Mouse (Mus musculus) G1E (cell line): Measurements from ENCODE around the gene Runx2. TPM values are rescaled to one million over a fixed set of nuclear protein-coding genes. Genes with fewer than 3 reads are reported as not detected.

Source experiments
- ATAC-seq: 2 replicates; pipeline ENCODE4 v1.8.0; 2016; ENCODE audit warnings: mild to moderate bottlenecking; ENCODE audit not compliant: insufficient number of reproducible peaks, poor library complexity, low FRiP score, severe bottlenecking; ENCODE audit errors: extremely low read depth
- DNase-seq: peaks from one replicate; pipeline ENCODE4 v3.0.0; 2012; ENCODE audit warnings: low spot score
- H3K27me3 ChIP-seq: 2 replicates; pipeline ENCODE4 v1.6.1; 2012; ENCODE audit warnings: mild to moderate bottlenecking, low read length, inconsistent platforms; ENCODE audit not compliant: insufficient read depth
- H3K36me3 ChIP-seq: replicated peaks from 2 replicates; pipeline ENCODE3; 2012; ENCODE audit warnings: mild to moderate bottlenecking, inconsistent platforms
- H3K4me1 ChIP-seq: 2 replicates; pipeline ENCODE4 v1.6.1; 2012; ENCODE audit warnings: low read depth, low read length, inconsistent platforms, mixed read lengths; ENCODE audit not compliant: insufficient read depth
- H3K4me3 ChIP-seq: 2 replicates; pipeline ENCODE4 v1.5.1; 2012; ENCODE audit warnings: low read depth, mild to moderate bottlenecking, inconsistent platforms, low read length, moderate library complexity, mixed read lengths
- H3K9me3 ChIP-seq: replicated peaks from 2 replicates; pipeline ENCODE4 v1.6.1; 2012; ENCODE audit warnings: inconsistent platforms
- CTCF ChIP-seq: IDR thresholded peaks from 2 replicates; pipeline ENCODE4 v1.5.1; 2012; ENCODE audit warnings: low read depth, low read length, inconsistent platforms, mixed read lengths
- GATA1 ChIP-seq: IDR thresholded peaks from 2 replicates; pipeline ENCODE4 v1.6.1; 2012; ENCODE audit warnings: borderline replicate concordance, low read length, inconsistent platforms, mixed read lengths
- GATA2 ChIP-seq: IDR thresholded peaks from 2 replicates; pipeline ENCODE4 v1.6.1; 2012; ENCODE audit warnings: low read depth, low read length, inconsistent platforms, borderline replicate concordance
- POLR2AphosphoS5 ChIP-seq: IDR thresholded peaks from 2 replicates; pipeline ENCODE4 v1.6.1; 2012; ENCODE audit warnings: low read depth, low read length, inconsistent platforms; ENCODE audit not compliant: insufficient replicate concordance
- TAL1 ChIP-seq: conservative IDR thresholded peaks from 2 replicates; pipeline ENCODE4 v1.6.1; 2012; ENCODE audit warnings: low read depth, low read length, inconsistent platforms, mixed read lengths
- polyA plus RNA-seq: library from polyadenylated mRNA; stranded (reverse); fragments of >175 nt; gene quantifications from 2 replicates; pipeline ENCODE4 v1.2.3, GENCODE M21; 2012
- total RNA-seq, 2 experiments: library from RNA; stranded (forward) in 1 of 2; stranded (reverse) in 1 of 2; fragments of 200-1000 nt in 1 of 2; fragments of >200 nt in 1 of 2; fragmentation: Nextera tagmentation in 1 of 2; gene quantifications; 2 replicates each; pipeline ENCODE4 v1.2.3; 2014 to 2017

Gene Runx2
- total and polyA plus RNA-seq, 3 experiments, result 0.05 to 2.0 (median 0.05) TPM

DNA sequence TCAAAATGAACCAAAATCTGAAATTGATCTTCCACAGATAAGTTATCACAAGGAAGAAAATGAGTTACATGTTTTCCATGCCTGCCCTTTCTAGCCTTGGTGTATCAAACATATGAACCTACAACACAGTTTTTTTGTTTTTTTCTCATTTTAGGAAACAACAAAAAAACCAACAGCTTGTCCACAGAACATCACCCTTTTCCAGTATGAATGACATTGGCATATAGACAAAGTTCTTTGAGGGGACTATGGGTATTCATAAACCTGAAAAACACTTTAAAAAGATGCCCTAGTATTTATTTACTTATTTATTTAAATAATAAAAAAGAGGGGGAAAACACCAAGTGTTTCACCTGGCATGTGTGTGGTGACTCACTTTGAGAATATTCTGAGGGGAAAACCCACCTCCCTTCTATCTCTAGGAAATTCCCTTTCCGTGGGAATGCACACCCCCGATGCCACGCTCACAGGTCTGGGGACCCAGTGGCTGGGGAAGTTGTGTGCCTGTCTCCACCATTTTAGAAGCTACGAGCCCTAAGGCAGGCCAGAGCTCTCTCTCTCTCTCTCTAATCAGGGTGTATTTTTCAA is 249.9 kb downstream of the Runx2 start:
- Histone ChIP-seq H3K4me1 (no peaks in the 10 kb centered on the region), H3K36me3 (no peaks in the 10 kb centered on the region), H3K27me3 (no peaks in the 10 kb centered on the region), H3K4me3 (no peak overlapping the region), H3K9me3 (peaks cover 78% of the 10 kb centered on the region)
- no peak for ATAC-seq
- DNase-seq, result no peak
- TF ChIP-seq POLR2AphosphoS5, result no peak
- no peak for TF ChIP-seq CTCF
- no peak for TF ChIP-seq GATA1
- TF ChIP-seq GATA2, result no peak
- TF ChIP-seq TAL1, result no peak

DNA sequence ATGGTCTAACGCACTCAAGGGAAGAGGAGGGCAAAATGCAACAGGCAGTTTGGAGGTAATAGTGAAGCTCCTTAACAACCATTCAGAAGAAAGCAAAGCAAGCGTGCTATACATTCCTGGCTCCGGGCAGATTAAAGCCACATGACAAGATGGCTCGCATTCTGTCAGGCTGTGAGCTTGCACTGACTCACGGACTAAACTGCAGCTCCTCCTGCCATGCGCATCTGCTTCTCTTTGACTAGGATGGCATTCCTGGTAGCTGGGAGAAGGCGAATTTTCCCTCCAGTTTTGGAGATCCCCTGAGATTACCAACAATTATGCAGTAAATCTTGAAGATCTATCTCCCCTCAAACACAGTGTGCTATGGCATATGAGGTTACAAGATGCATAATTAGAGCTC is 254.6 kb downstream of the Runx2 start:
- H3K4me1 ChIP-seq, result no peaks in the 10 kb centered on the region
- no peak overlapping the region for H3K4me3 ChIP-seq
- H3K9me3 ChIP-seq, result peaks cover 76% of the 10 kb centered on the region
- TF ChIP-seq GATA2 (no peak), TAL1 (no peak), POLR2AphosphoS5 (no peak), CTCF (no peak), GATA1 (no peak)
- H3K36me3 ChIP-seq, result no peaks in the 10 kb centered on the region
- no peaks in the 10 kb centered on the region for H3K27me3 ChIP-seq
- no peak for DNase-seq
- no peak for ATAC-seq

DNA sequence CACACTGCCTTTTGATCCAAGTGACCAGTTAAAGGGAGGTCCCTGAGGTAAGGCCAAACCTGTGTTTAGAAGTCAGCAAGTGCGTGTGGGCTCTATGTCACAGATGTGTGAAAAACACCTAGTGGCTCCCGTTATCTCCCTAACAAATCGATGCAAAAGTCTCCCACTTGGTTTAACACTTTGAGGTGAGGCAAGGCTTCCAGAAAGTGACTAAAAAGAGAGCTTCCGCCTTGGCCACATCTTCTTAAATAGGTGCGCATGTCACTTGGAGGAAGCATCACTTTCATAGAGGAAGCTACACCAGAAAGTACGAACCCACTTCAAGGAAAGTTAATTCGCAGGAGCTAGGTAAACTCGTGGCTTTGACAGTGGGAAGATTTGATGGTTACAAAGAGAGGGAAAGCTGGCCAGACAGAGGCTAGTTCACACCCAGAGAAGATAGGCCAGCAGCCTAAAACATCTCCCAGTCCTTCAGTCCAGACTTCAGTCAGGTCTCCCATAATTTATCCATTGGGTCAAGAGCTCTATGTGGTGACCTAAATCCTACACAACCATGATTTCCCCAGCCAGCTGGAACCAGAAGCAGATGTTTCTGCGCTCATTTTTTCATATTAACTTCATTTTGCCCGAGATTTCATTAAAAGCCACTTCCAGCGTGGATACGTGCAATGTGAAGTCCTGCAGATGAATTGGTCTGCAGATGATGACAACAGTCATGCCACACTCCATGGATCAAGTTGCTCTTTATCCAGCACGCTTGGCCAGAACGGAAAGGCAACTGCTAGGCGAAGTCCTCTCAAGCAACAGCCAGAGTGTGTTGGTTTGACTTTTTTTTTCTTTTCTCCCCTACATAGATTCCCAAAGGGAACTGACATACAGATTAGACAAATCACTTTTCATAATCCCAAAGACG is 257.1 kb downstream of the Runx2 start:
- ATAC-seq, result no peak
- Histone ChIP-seq H3K36me3 (no peaks in the 10 kb centered on the region), H3K9me3 (peaks cover 69% of the 10 kb centered on the region), H3K27me3 (no peaks in the 10 kb centered on the region), H3K4me3 (no peak overlapping the region), H3K4me1 (no peaks in the 10 kb centered on the region)
- no peak for DNase-seq
- no peak for TF ChIP-seq GATA1
- TF ChIP-seq GATA2, result no peak
- TF ChIP-seq TAL1, result no peak
- TF ChIP-seq POLR2AphosphoS5, result no peak
- no peak for TF ChIP-seq CTCF

DNA sequence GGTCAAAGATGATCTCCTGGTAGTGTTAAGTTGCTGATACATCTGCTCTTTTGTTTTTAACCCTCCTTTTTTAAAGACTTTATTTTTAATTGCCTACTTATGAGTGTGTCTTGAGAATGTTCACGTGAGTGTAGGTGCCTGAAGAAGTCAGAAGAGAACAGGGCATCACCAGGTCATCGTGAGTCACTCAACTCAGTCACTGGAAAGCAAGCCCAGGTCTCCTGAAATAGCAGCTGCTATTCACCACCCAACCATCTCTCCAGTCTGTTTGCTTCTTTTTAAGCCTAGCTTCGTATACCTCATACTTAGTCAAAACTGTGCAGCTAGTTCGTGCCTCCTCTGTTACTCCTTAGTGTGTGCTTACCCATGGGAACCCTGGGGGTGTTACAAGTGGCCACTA is 259.7 kb downstream of the Runx2 start:
- no peak for TF ChIP-seq CTCF
- Histone ChIP-seq H3K4me3 (no peak overlapping the region), H3K36me3 (no peaks in the 10 kb centered on the region), H3K9me3 (peaks cover 50% of the 10 kb centered on the region), H3K4me1 (no peaks in the 10 kb centered on the region), H3K27me3 (no peaks in the 10 kb centered on the region)
- ATAC-seq (no peak), DNase-seq (no peak)

DNA sequence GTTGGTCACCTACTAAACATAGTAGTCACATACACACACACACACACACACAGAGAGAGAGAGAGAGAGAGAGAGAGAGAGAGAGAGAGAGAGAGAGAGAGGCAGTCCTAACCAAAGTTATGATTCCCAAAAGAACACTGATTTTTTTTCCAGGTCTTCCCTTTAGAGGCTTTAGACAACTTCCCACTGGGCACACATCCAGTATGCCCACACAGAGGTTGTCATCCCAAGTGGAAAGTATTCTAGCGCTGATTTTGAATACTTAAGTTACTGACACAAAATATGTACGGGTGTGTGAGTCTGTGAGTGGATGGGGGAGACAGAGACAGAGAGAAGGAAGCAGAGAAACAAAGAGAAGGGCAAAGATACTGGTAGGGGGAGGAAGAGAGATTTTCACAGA is 265.0 kb downstream of the Runx2 start:
- peaks cover 46% of the 10 kb centered on the region for H3K9me3 ChIP-seq
- no peaks in the 10 kb centered on the region for H3K36me3 ChIP-seq
- H3K4me3 ChIP-seq, result no peak overlapping the region
- H3K27me3 ChIP-seq, result no peaks in the 10 kb centered on the region
- TF ChIP-seq CTCF (no peak), GATA2 (no peak), POLR2AphosphoS5 (no peak), GATA1 (no peak), TAL1 (no peak)
- ATAC-seq (no peak), DNase-seq (no peak)
- no peaks in the 10 kb centered on the region for H3K4me1 ChIP-seq

DNA sequence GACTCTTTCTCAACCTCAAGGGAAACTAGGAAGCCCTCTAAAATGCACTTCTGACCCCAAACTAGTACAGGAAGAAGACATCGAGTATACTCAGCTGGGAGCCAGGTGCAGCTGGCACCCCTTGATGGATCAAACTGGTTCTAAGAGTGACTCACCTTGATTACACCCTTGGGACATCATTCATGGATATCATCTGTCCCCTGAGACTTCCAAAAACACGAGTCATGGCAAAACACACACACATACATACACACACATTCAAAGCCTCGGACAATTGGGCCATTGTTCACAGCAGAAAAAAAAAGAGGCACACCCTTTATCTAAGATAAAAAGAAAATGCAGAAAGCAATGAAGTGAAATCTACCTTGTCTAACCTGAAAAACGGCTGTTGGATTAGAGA is 266.7 kb downstream of the Runx2 start:
- Histone ChIP-seq H3K4me3 (no peak overlapping the region), H3K4me1 (no peaks in the 10 kb centered on the region), H3K27me3 (no peaks in the 10 kb centered on the region), H3K9me3 (peaks cover 45% of the 10 kb centered on the region), H3K36me3 (no peaks in the 10 kb centered on the region)
- ATAC-seq (no peak), DNase-seq (no peak)
- TF ChIP-seq POLR2AphosphoS5 (no peak), TAL1 (no peak), CTCF (no peak), GATA2 (no peak), GATA1 (no peak)
